Mouse (Mus musculus): ENCODE measurements around the gene Ints1.
"Not testable (repeated sequence)": the region's sequence is repeated elsewhere in the genome, so short reads cannot be mapped to it uniquely, and the experiment has no call there.

Gene Ints1

DNA sequence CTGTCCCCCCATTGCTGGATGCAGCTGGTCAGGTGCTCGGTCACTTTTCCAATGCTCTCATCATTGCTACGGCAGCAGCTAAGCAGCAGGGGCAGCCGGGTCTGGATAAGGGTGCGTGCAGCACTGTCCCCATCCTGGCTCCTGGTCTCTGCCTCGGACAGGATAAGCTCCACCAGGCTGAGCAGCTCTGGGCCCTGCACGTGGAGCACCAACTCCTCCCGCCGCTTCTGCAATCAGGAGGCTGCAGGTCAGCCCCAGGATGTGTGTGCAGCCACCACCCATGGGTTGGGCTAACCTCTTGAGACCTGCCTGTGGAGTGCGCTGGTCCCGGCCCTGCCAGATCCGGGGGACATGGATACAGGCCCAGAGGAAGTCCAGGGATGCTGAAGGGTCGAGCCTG lies 19.3 kb downstream of the Ints1 start:
- DNase-seq (ENCODE audit: low spot score in 2 of 2): no peak

DNA sequence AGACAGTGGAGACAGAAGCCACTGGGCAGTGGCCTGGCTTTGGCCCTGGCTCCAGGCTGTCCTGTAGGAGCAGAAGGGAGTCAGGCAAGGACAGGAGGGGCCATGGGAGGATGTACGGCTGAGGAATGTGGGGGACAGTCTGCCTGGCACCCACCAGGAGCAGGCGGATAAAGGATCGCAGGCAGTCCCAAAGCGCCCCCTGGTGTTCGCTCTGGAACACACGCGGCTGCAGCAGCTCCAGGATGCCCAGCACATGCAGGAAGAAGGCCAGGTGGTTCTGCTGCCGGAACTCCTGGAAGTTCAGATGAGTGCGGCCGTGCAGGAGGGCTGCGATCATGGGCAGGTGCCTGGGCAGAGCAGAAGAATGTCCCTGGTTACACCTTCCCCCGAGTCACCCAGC lies 20.7 kb downstream of the Ints1 start:
- DNase-seq (ENCODE audit: low spot score in 2 of 2): peak in 1 of 2 experiments; percentile 44

- DNase-seq (ENCODE audit: low spot score in 2 of 2): peak; percentile 35 to 64
These were observed 24.9 kb downstream of the Ints1 start for GRCm38 (mm10) chr5:139750535-139750934.

GRCm38 (mm10) chr5:139749413-139750125 lies 25.9 kb downstream of the Ints1 start:
- DNase-seq (ENCODE audit: low spot score in 2 of 2): no peak

DNA sequence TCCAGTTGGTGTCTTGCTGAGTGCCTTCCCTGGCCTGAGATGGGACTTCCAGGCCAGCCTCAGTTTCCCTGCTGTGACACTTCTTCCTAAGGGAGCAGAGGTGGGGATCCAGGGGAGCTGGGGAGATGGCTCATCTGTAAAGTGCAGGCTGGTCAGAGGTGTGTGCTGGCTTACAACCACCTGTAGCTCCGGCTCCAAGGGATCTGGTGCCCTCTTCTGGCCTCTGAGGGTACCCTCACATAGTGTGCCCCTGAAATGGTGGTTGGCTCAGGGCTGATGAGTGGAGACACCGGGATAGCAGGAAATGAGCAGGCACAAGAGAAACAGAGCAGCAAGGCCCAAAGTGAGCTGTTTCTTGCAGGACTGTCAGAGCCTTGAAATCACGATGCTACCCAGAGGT lies 29.7 kb downstream of the Ints1 start:
- DNase-seq (ENCODE audit: low spot score in 2 of 2): peak; percentile 55 to 63

- DNase-seq (ENCODE audit: low spot score in 2 of 2): not testable (repeated sequence)
These were observed 32.8 kb downstream of the Ints1 start for GRCm38 (mm10) chr5:139742640-139743039.

DNA sequence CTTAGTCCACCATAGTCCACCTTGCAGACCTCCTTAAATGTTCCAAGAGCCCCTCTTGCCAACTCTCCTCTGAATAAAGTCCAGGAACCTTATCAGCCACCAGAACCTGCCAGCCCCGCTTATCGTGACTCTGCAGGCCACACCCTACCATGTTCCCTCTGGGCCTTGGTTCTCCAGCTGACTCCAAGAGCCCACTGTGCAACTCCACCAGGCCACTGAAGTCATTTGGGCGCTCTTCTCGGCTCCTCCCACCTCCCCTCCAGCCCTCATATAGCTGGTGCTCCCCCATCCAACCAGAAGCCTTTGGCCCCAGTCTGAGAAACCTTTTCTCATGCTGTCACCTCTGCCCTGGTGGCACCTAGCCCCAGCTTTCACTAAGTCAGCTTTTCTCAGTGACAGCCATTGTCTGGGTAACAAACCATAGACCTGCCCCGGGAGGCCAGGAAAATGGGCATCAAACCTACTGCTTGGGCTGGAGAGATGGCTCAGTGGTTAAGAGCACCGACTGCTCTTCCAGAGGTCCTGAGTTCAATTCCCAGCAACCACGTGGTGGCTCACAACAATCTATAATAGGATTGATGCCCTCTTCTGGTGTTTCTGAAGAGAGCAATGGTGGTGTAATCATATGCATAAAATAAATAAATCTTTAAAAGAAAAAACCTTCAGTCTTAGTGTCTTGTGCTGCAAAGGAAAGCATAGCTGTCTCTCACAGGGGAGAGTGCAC lies 36.7 kb downstream of the Ints1 start:
- peak; percentile 61 to 63 for DNase-seq (ENCODE audit: low spot score in 2 of 2)

DNA sequence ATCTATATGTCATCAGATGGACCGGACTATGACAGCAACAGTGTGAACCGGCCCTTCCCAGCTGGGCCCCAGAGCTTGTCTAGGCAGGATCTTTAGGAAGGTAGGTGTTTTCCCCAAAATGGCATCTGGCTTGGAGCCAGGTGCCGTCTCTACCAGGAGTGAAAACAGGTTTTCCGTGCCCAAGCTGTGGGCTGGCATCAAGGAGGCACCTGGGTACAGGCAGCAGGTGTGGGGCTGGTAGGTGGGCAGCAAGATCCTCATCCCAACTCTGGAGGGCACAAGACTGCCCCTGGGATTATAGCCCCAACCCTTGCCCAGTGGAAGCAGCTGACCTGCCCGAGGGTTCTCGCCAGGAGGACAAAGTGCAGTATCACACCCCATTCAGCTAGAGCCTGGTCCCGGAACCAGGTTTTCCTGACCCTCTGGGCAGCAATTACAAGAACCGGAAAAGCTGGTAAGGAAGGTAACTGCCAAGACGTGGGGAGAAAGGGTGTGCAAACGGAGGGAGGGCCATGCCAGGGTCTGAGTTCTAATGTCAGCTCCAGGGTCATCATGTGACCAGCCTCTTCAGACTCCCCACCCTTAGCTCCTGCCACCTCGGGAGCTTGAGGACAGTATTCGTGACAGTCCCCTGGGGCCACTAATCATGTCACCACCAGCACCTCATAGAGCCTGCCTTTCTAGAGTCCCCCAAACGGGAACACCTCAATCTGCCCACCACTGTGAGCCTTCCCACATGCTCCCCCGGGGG lies 37.5 kb downstream of the Ints1 start:
- peak in 1 of 2 experiments; percentile 26 for DNase-seq (ENCODE audit: low spot score in 2 of 2)

GRCm38 (mm10) chr5:139736504-139736940 lies 39.0 kb downstream of the Ints1 start:
- DNase-seq (ENCODE audit: low spot score in 2 of 2): no peak

GRCm38 (mm10) chr5:139735677-139736503 lies 39.6 kb downstream of the Ints1 start, which contains the start of gene Micall2:
Gene Micall2 (minus strand): TSS chr5:139736336.
- DNase-seq (ENCODE audit: low spot score in 2 of 2): peak; percentile 96

GRCm38 (mm10) chr5:139734746-139735145 lies 40.7 kb downstream of the Ints1 start:
- DNase-seq (ENCODE audit: low spot score in 2 of 2): no peak

DNA sequence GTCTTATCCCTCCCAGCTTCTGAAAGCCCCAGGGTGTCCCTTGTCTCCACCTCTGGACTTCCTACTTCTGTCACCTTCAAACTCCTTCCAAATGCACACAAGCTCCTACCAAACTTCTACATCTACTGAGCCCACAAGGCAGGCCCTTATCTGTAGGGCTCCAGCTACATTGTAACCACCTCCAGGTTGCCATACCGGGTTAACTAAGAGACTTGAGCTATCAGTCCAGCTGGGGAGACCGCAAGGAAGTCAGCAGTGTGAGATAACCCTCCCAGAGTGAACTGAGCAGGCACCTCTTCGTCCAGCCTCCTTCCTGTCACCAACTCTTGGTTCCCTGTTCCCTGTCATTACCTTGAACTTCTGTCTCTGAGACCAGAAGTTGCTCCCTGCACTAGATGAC lies 41.5 kb downstream of the Ints1 start:
- DNase-seq (ENCODE audit: low spot score in 2 of 2): no peak

DNA sequence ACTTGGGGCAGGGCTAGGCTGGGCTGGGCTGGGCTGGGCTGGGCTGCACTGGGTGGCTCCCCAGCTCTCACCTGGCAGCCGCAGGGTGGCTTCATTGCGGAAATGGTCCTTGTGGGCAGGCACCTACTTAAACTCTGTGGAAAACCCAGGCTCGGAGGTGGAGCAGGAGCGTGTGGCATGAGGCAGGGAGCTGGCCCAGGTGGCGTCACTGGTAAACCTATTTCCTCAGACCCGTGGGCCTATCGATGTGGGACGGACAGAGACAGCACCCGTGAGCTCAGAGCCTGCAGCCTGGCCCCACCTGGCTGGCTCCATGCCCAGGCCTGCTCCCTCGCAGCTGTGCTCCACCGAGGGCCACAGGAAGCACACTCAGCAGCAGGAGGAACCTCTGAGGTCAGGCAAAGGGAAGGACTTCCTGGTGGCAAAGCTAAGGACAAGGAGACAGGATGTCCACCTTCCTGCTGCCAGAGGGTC lies 42.8 kb downstream of the Ints1 start:
- DNase-seq (ENCODE audit: low spot score in 2 of 2): peak in 1 of 2 experiments; percentile 35

- DNase-seq (ENCODE audit: low spot score in 2 of 2): no peak
These were observed 44.6 kb downstream of the Ints1 start for GRCm38 (mm10) chr5:139730712-139731486.

- DNase-seq (ENCODE audit: low spot score in 2 of 2): no peak
These were observed 48.2 kb downstream of the Ints1 start for GRCm38 (mm10) chr5:139727261-139727660.

DNA sequence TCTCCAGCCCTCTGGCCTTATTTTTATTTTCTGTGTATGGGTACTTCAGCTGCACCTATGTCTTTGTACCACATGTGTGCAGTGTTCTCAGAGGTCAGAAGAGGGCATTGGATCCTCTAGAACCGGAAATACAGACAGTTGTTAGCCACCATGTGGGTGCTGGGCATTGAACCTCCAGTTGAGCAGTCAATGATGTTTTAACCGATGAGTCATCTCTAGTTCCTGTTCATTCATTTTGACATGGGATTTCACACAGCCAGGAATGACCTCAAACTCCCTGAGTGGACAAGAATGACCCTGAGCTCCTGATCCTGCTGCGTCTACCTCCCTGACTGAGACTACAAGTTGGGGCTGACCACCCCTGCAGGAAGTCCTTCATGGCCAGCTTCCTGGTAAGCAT lies 49.3 kb downstream of the Ints1 start:
- DNase-seq (ENCODE audit: low spot score in 2 of 2): no peak

- no peak for DNase-seq (ENCODE audit: low spot score in 2 of 2)
These were observed 50.9 kb downstream of the Ints1 start for GRCm38 (mm10) chr5:139724336-139725116.

DNA sequence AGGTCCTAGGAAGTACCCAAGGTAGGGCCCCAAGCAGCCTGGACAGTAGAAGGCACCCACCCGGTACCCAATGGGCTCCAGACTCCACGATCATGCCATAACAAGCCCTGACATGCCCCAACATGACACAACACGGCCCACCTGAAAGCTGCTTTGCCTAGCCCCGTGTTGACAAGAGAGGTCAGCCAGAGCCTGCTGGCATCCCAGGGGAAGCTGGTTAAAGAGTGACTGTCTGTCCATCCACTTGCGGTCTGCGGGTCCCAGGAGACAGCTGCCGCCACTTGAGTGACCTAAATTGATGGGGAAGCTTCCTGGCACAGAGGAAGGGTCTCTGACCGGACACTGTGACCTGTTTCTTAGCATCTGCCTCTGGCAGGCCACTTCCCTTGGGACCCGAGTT lies 52.4 kb downstream of the Ints1 start:
- DNase-seq (ENCODE audit: low spot score in 2 of 2): no peak

DNA sequence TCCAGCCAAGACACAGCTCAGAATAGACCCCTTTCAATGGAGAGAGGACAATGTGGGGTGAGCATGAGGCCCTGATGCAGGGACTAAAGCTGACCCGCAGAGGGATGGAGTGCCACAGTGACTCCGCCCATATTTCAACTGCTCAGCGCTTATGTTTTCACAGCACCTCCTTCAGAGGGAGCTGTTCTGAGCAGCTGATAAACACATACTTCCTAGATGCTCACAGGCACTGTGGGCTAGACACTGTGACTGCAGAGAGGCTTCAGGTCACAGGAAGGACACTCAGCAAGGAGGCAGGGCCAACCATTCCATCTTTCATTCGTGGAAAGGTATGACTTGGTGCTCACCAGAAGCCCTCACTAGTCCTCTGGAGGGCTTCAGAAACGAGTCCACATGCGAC lies 52.8 kb downstream of the Ints1 start:
- DNase-seq (ENCODE audit: low spot score in 2 of 2): no peak

- DNase-seq (ENCODE audit: low spot score in 2 of 2): no peak
These were observed 56.5 kb downstream of the Ints1 start for GRCm38 (mm10) chr5:139718949-139719348.

Data from spleen, postnatal 14 days (tissue).